Mouse (Mus musculus): Measurements from ENCODE around the gene Babam2.
"Not testable (repeated sequence)": the region's sequence is repeated elsewhere in the genome, so short reads cannot be mapped to it uniquely, and the experiment has no call there.

Gene Babam2

GRCm38 (mm10) chr5:31831587-31831986, 134.1 kb downstream of the Babam2 start:
- no peak for DNase-seq (ENCODE audit: low spot score in 2 of 2)

GRCm38 (mm10) chr5:31835691-31836090, 138.2 kb downstream of the Babam2 start:
- no peak for DNase-seq (ENCODE audit: low spot score in 2 of 2)

- DNase-seq (ENCODE audit: low spot score in 2 of 2) = no peak
These were observed 142.5 kb downstream of the Babam2 start for GRCm38 (mm10) chr5:31839973-31840372.

- no peak for DNase-seq (ENCODE audit: low spot score in 2 of 2)
These were observed 142.9 kb downstream of the Babam2 start for GRCm38 (mm10) chr5:31840406-31840805.

GRCm38 (mm10) chr5:31844856-31845255, 147.4 kb downstream of the Babam2 start:
- no peak for DNase-seq (ENCODE audit: low spot score in 2 of 2)

- DNase-seq (ENCODE audit: low spot score in 2 of 2) = no peak
These were observed 149.5 kb downstream of the Babam2 start for GRCm38 (mm10) chr5:31846971-31847370.

- no peak for DNase-seq (ENCODE audit: low spot score in 2 of 2)
These were observed 151.5 kb downstream of the Babam2 start for GRCm38 (mm10) chr5:31848995-31849394.

GRCm38 (mm10) chr5:31852786-31853185, 155.3 kb downstream of the Babam2 start:
- DNase-seq (ENCODE audit: low spot score in 2 of 2) = no peak

- DNase-seq (ENCODE audit: low spot score in 2 of 2) = no peak
These were observed 156.3 kb downstream of the Babam2 start for GRCm38 (mm10) chr5:31853831-31854230.

- not testable (repeated sequence) for DNase-seq (ENCODE audit: low spot score in 2 of 2)
These were observed 161.4 kb downstream of the Babam2 start for GRCm38 (mm10) chr5:31858877-31859276.

- no peak for DNase-seq (ENCODE audit: low spot score in 2 of 2)
These were observed 162.9 kb downstream of the Babam2 start for GRCm38 (mm10) chr5:31860426-31860825.

- no peak for DNase-seq (ENCODE audit: low spot score in 2 of 2)
These were observed 163.5 kb downstream of the Babam2 start for GRCm38 (mm10) chr5:31860831-31861624.

- DNase-seq (ENCODE audit: low spot score in 2 of 2) = no peak
These were observed 165.4 kb downstream of the Babam2 start for GRCm38 (mm10) chr5:31862753-31863468.

- no peak for DNase-seq (ENCODE audit: low spot score in 2 of 2)
These were observed 166.6 kb downstream of the Babam2 start for GRCm38 (mm10) chr5:31864095-31864494.

GRCm38 (mm10) chr5:31866071-31866470, 168.6 kb downstream of the Babam2 start:
- DNase-seq (ENCODE audit: low spot score in 2 of 2) = no peak

GRCm38 (mm10) chr5:31870856-31871520, 173.5 kb downstream of the Babam2 start:
- no peak for DNase-seq (ENCODE audit: low spot score in 2 of 2)

- no peak for DNase-seq (ENCODE audit: low spot score in 2 of 2)
These were observed 175.8 kb downstream of the Babam2 start for GRCm38 (mm10) chr5:31873328-31873727.

GRCm38 (mm10) chr5:31874543-31874942, 177.1 kb downstream of the Babam2 start:
- no peak for DNase-seq (ENCODE audit: low spot score in 2 of 2)

- DNase-seq (ENCODE audit: low spot score in 2 of 2) = no peak
These were observed 178.0 kb downstream of the Babam2 start for GRCm38 (mm10) chr5:31875443-31875842.

GRCm38 (mm10) chr5:31876216-31876974, 178.9 kb downstream of the Babam2 start:
- no peak for DNase-seq (ENCODE audit: low spot score in 2 of 2)

GRCm38 (mm10) chr5:31880457-31880856, 183.0 kb downstream of the Babam2 start:
- DNase-seq (ENCODE audit: low spot score in 2 of 2) = no peak

GRCm38 (mm10) chr5:31882297-31882696, 184.8 kb downstream of the Babam2 start:
- peak; percentile 49 to 64 for DNase-seq (ENCODE audit: low spot score in 2 of 2)
